Mouse (Mus musculus) lung, adult 2 months (tissue): ENCODE measurements around the gene Atp6v0a1.

ENCODE experiments used
- CTCF ChIP-seq: fragments of 200-500 bp; IDR thresholded peaks from 2 replicates; pipeline ENCODE4 v1.5.1; 2011; ENCODE audit warnings: mild to moderate bottlenecking, low read length, control low read depth; ENCODE audit not compliant: insufficient read depth
- POLR2A ChIP-seq: fragments of 200-500 bp; IDR thresholded peaks from 2 replicates; pipeline ENCODE4 v1.6.1; 2011; ENCODE audit warnings: low read depth, mild to moderate bottlenecking, control low read depth, low read length, borderline replicate concordance; ENCODE audit errors: extremely low read depth

- no peak for TF ChIP-seq CTCF
- TF ChIP-seq POLR2A, result no peak
Observed at GRCm38 (mm10) chr11:101037795-101038194, 28.5 kb downstream of the Atp6v0a1 start.
